Mouse (Mus musculus): ENCODE measurements around the gene Prkar2b. TPM values are rescaled to one million over a fixed set of nuclear protein-coding genes. Genes with fewer than 3 reads are reported as not detected.

The Prkar2b gene
- polyA plus RNA-seq, 1 experiment from 2014 or later: 17.4 TPM

GRCm38 (mm10) chr12:31998706-31999105 lies 62.4 kb downstream of the Prkar2b start:
- Histone ChIP-seq H3K4me3 (ENCODE audit: low read length) (no peak overlapping the region), H3K4me2 (replicated peaks; ENCODE audit: low read depth, low read length) (no peak overlapping the region), H3K27me3 (ENCODE audit: insufficient read depth, low read length) (no peaks in the 10 kb centered on the region), H3K36me3 (ENCODE audit: insufficient read depth, low read length) (no peaks in the 10 kb centered on the region), H3K4me1 (ENCODE audit: insufficient read depth, low read length) (0 out of 2 replicates have a peak, but pooled peaks cover 5% of the 10 kb centered on the region), H3K9me3 (ENCODE audit: low read length) (no peaks in the 10 kb centered on the region), H3K9ac (replicated peaks; ENCODE audit: low read length) (no peak overlapping the region), H3K27ac (ENCODE audit: low read length) (no peak overlapping the region)
- 77% methylated on average over 5 of the region's 5 CpGs for WGBS
- ATAC-seq (ENCODE audit: low FRiP score, low TSS enrichment): no peak

- H3K36me3 ChIP-seq (ENCODE audit: insufficient read depth, low read length): no peaks in the 10 kb centered on the region
- no peaks in the 10 kb centered on the region for H3K9me3 ChIP-seq (ENCODE audit: low read length)
- H3K4me1 ChIP-seq (ENCODE audit: insufficient read depth, low read length): 0 out of 2 replicates have a peak, but pooled peaks cover 5% of the 10 kb centered on the region
- no peak overlapping the region for H3K4me3 ChIP-seq (ENCODE audit: low read length)
- H3K9ac ChIP-seq (replicated peaks; ENCODE audit: low read length): no peak overlapping the region
- H3K4me2 ChIP-seq (replicated peaks; ENCODE audit: low read depth, low read length): no peak overlapping the region
- H3K27me3 ChIP-seq (ENCODE audit: insufficient read depth, low read length): no peaks in the 10 kb centered on the region
- 40% methylated on average over 3 of the region's 3 CpGs for WGBS
- ATAC-seq (ENCODE audit: low FRiP score, low TSS enrichment): no peak
- H3K27ac ChIP-seq (ENCODE audit: low read length): no peak overlapping the region
Measured at GRCm38 (mm10) chr12:31997328-31997878, 63.7 kb downstream of the Prkar2b start.

GRCm38 (mm10) chr12:31996877-31997276 lies 64.2 kb downstream of the Prkar2b start:
- H3K9me3 ChIP-seq (ENCODE audit: low read length): no peaks in the 10 kb centered on the region
- WGBS: 60% methylated on average over 5 of the region's 5 CpGs
- H3K4me2 ChIP-seq (replicated peaks; ENCODE audit: low read depth, low read length): no peak overlapping the region
- no peak overlapping the region for H3K4me3 ChIP-seq (ENCODE audit: low read length)
- no peak overlapping the region for H3K9ac ChIP-seq (replicated peaks; ENCODE audit: low read length)
- H3K36me3 ChIP-seq (ENCODE audit: insufficient read depth, low read length): no peaks in the 10 kb centered on the region
- H3K4me1 ChIP-seq (ENCODE audit: insufficient read depth, low read length): 0 out of 2 replicates have a peak, but pooled peaks cover 5% of the 10 kb centered on the region
- peak; percentile 69; the same call in 1 of the 2 replicates for ATAC-seq (ENCODE audit: low FRiP score, low TSS enrichment)
- H3K27ac ChIP-seq (ENCODE audit: low read length): no peak overlapping the region
- H3K27me3 ChIP-seq (ENCODE audit: insufficient read depth, low read length): no peaks in the 10 kb centered on the region

- Histone ChIP-seq H3K36me3 (ENCODE audit: insufficient read depth, low read length) (no peaks in the 10 kb centered on the region), H3K4me2 (replicated peaks; ENCODE audit: low read depth, low read length) (no peak overlapping the region), H3K27ac (ENCODE audit: low read length) (no peak overlapping the region), H3K4me1 (ENCODE audit: insufficient read depth, low read length) (no peaks in the 10 kb centered on the region), H3K4me3 (ENCODE audit: low read length) (no peak overlapping the region), H3K9ac (replicated peaks; ENCODE audit: low read length) (no peak overlapping the region), H3K27me3 (ENCODE audit: insufficient read depth, low read length) (no peaks in the 10 kb centered on the region), H3K9me3 (ENCODE audit: low read length) (no peaks in the 10 kb centered on the region)
- ATAC-seq (ENCODE audit: low FRiP score, low TSS enrichment): no peak
- WGBS: 75% methylated on average over 4 of the region's 4 CpGs
Measured at GRCm38 (mm10) chr12:31990575-31990974, 70.5 kb downstream of the Prkar2b start.

- no peak overlapping the region for H3K27ac ChIP-seq (ENCODE audit: low read length)
- no peaks in the 10 kb centered on the region for H3K4me1 ChIP-seq (ENCODE audit: insufficient read depth, low read length)
- H3K9me3 ChIP-seq (ENCODE audit: low read length): no peaks in the 10 kb centered on the region
- H3K36me3 ChIP-seq (ENCODE audit: insufficient read depth, low read length): no peaks in the 10 kb centered on the region
- no peak for ATAC-seq (ENCODE audit: low FRiP score, low TSS enrichment)
- H3K4me2 ChIP-seq (replicated peaks; ENCODE audit: low read depth, low read length): no peak overlapping the region
- H3K27me3 ChIP-seq (ENCODE audit: insufficient read depth, low read length): no peaks in the 10 kb centered on the region
- no peak overlapping the region for H3K4me3 ChIP-seq (ENCODE audit: low read length)
- H3K9ac ChIP-seq (replicated peaks; ENCODE audit: low read length): no peak overlapping the region
Measured at GRCm38 (mm10) chr12:31989726-31990125, 71.4 kb downstream of the Prkar2b start.

DNA sequence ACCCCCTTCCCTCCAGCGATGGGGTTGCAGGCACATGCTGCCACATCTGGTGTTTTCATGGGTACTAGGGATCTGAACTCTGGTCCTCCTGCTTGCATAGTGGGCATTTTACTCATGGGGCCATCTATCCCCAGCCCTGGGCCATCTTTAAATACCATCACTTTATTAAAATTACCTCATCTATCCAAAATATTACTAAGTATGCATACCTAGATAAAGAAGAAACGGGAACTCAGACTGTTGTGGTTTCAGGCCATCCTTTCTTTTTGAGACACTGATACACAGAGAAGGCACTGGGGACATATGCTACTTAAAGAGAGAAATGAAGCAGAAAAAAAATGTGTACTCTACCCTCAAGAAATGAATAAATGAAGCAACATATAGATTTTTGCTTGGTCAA lies 74.6 kb downstream of the Prkar2b start:
- WGBS: 93% methylated on average over 2 of the region's 2 CpGs
- H3K9ac ChIP-seq (replicated peaks; ENCODE audit: low read length): no peak overlapping the region
- ATAC-seq (ENCODE audit: low FRiP score, low TSS enrichment): no peak
- H3K27ac ChIP-seq (ENCODE audit: low read length): no peak overlapping the region
- no peaks in the 10 kb centered on the region for H3K36me3 ChIP-seq (ENCODE audit: insufficient read depth, low read length)
- no peaks in the 10 kb centered on the region for H3K27me3 ChIP-seq (ENCODE audit: insufficient read depth, low read length)
- no peak overlapping the region for H3K4me2 ChIP-seq (replicated peaks; ENCODE audit: low read depth, low read length)
- H3K9me3 ChIP-seq (ENCODE audit: low read length): no peaks in the 10 kb centered on the region
- H3K4me1 ChIP-seq (ENCODE audit: insufficient read depth, low read length): no peaks in the 10 kb centered on the region
- no peak overlapping the region for H3K4me3 ChIP-seq (ENCODE audit: low read length)

GRCm38 (mm10) chr12:31985738-31986137 lies 75.4 kb downstream of the Prkar2b start:
- ATAC-seq (ENCODE audit: low FRiP score, low TSS enrichment): no peak
- Histone ChIP-seq H3K4me2 (replicated peaks; ENCODE audit: low read depth, low read length) (no peak overlapping the region), H3K27ac (ENCODE audit: low read length) (no peak overlapping the region), H3K4me3 (ENCODE audit: low read length) (no peak overlapping the region), H3K9ac (replicated peaks; ENCODE audit: low read length) (no peak overlapping the region), H3K4me1 (ENCODE audit: insufficient read depth, low read length) (no peaks in the 10 kb centered on the region), H3K36me3 (ENCODE audit: insufficient read depth, low read length) (no peaks in the 10 kb centered on the region), H3K9me3 (ENCODE audit: low read length) (no peaks in the 10 kb centered on the region), H3K27me3 (ENCODE audit: insufficient read depth, low read length) (no peaks in the 10 kb centered on the region)
- WGBS: 93% methylated on average over 6 of the region's 6 CpGs

GRCm38 (mm10) chr12:31984664-31985063 lies 76.4 kb downstream of the Prkar2b start:
- Histone ChIP-seq H3K4me2 (replicated peaks; ENCODE audit: low read depth, low read length) (0 out of 2 replicates have a peak overlapping the region, but pooled peaks have one; percentile 13), H3K4me3 (ENCODE audit: low read length) (no peak overlapping the region), H3K27ac (ENCODE audit: low read length) (no peak overlapping the region), H3K27me3 (ENCODE audit: insufficient read depth, low read length) (no peaks in the 10 kb centered on the region), H3K36me3 (ENCODE audit: insufficient read depth, low read length) (no peaks in the 10 kb centered on the region), H3K9me3 (ENCODE audit: low read length) (no peaks in the 10 kb centered on the region), H3K4me1 (ENCODE audit: insufficient read depth, low read length) (no peaks in the 10 kb centered on the region), H3K9ac (replicated peaks; ENCODE audit: low read length) (no peak overlapping the region)
- ATAC-seq (ENCODE audit: low FRiP score, low TSS enrichment): peak; percentile 69
- 32% methylated on average over 12 of the region's 12 CpGs for WGBS

GRCm38 (mm10) chr12:31984206-31984605 lies 76.9 kb downstream of the Prkar2b start:
- Histone ChIP-seq H3K4me1 (ENCODE audit: insufficient read depth, low read length) (no peaks in the 10 kb centered on the region), H3K27ac (ENCODE audit: low read length) (no peak overlapping the region), H3K27me3 (ENCODE audit: insufficient read depth, low read length) (no peaks in the 10 kb centered on the region), H3K9ac (replicated peaks; ENCODE audit: low read length) (no peak overlapping the region), H3K4me2 (replicated peaks; ENCODE audit: low read depth, low read length) (0 out of 2 replicates have a peak overlapping the region, but pooled peaks have one; percentile 13), H3K36me3 (ENCODE audit: insufficient read depth, low read length) (no peaks in the 10 kb centered on the region), H3K4me3 (ENCODE audit: low read length) (no peak overlapping the region), H3K9me3 (ENCODE audit: low read length) (no peaks in the 10 kb centered on the region)
- no peak for ATAC-seq (ENCODE audit: low FRiP score, low TSS enrichment)
- 57% methylated on average over 2 of the region's 2 CpGs for WGBS

GRCm38 (mm10) chr12:31983769-31984168 lies 77.3 kb downstream of the Prkar2b start:
- 84% methylated on average over 6 of the region's 6 CpGs for WGBS
- no peak overlapping the region for H3K4me3 ChIP-seq (ENCODE audit: low read length)

More at GRCm38 (mm10) chr12:31983769-31984168, 77.3 kb downstream of the Prkar2b start:
- no peaks in the 10 kb centered on the region for H3K4me1 ChIP-seq (ENCODE audit: insufficient read depth, low read length)
- H3K27me3 ChIP-seq (ENCODE audit: insufficient read depth, low read length): no peaks in the 10 kb centered on the region
- ATAC-seq (ENCODE audit: low FRiP score, low TSS enrichment): no peak
- H3K9me3 ChIP-seq (ENCODE audit: low read length): no peaks in the 10 kb centered on the region
- H3K9ac ChIP-seq (replicated peaks; ENCODE audit: low read length): no peak overlapping the region
- H3K4me2 ChIP-seq (replicated peaks; ENCODE audit: low read depth, low read length): no peak overlapping the region
- no peak overlapping the region for H3K27ac ChIP-seq (ENCODE audit: low read length)
- no peaks in the 10 kb centered on the region for H3K36me3 ChIP-seq (ENCODE audit: insufficient read depth, low read length)
